Mouse (Mus musculus) cerebellum, adult 2 months (tissue): ENCODE data around the gene Ccdc34.

ENCODE experiments used
- CTCF ChIP-seq: fragments of 200-500 bp; IDR thresholded peaks from 2 replicates; pipeline ENCODE4 v1.5.1; 2011; ENCODE audit warnings: low read depth, mild to moderate bottlenecking, control low read depth, low read length, moderate library complexity, borderline replicate concordance; ENCODE audit not compliant: insufficient read depth
- POLR2A ChIP-seq: fragments of 200-500 bp; IDR thresholded peaks from 2 replicates; pipeline ENCODE4 v1.6.1; 2011; ENCODE audit warnings: low read length, control low read depth, borderline replicate concordance; ENCODE audit not compliant: insufficient read depth

DNA sequence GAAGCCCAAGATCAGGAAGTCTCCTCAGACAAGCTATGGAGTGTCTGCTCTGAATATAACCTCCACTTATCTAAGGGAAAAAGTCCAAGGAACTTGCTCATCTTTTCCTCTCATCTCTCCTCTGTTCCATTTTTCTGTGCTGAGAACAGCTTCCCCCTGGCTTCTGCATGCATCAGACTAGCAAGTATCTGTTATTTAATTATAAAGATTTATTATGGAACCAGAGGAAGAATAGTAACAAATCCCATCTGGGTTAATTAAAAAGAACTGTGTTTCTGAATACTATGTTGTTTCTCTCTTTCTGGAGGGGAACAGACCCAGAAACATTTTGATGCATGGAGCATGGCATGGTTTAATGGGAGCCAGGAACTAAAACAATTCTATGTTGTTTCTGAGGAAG, 51.3 kb downstream of the Ccdc34 start:
- TF ChIP-seq CTCF (no peak), POLR2A (no peak)
